Mouse (Mus musculus): ENCODE data around the gene Tcn2. TPM values are rescaled to one million over a fixed set of nuclear protein-coding genes. Genes with fewer than 3 reads are reported as not detected.
"Not testable (repeated sequence)": the region's sequence is repeated elsewhere in the genome, so short reads cannot be mapped to it uniquely, and the experiment has no call there.

Tcn2 gene
- polyA plus RNA-seq, 1 experiment, result 16.2 TPM

DNA sequence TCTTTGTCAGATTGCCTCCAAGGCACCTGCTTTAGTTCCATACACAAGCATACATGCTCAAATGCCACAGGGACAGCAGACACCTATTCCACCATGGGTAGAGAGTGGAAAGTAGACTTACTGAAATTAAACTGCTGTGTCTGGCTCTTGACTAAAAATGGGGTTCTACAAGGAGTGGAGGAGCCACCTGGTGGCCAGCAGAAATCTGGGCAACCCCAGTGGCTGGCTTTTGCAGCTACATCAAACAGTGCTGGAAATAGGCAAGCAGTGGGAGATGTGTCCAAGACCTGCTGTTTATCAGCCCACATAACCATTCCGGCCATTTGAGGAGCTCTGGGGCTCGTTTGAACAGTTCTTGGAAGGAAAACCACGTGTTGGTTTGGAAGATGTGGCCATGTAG, 37.9 kb upstream of the Tcn2 start:
- no peak for TF ChIP-seq POLR2A (IDR thresholded peaks at IDR 0.05; ENCODE audit: control insufficient read depth, low read depth, low read length)
- no peak for TF ChIP-seq CTCF (IDR thresholded peaks at IDR 0.05; ENCODE audit: control insufficient read depth, insufficient read depth, insufficient replicate concordance, low read depth, low read length)
- Histone ChIP-seq H3K36me3 (ENCODE audit: control insufficient read depth, insufficient read depth, low read length) (peaks cover 3% of the 10 kb centered on the region), H3K4me1 (ENCODE audit: control insufficient read depth, insufficient read depth, low read length) (no peaks in the 10 kb centered on the region), H3K27me3 (ENCODE audit: control insufficient read depth, insufficient read depth, low read length) (no peaks in the 10 kb centered on the region), H3K4me3 (ENCODE audit: control insufficient read depth, low read depth, low read length) (no peak overlapping the region), H3K27ac (ENCODE audit: control insufficient read depth, insufficient read depth, low read depth, low read length) (no peak overlapping the region)

- Histone ChIP-seq H3K27ac (ENCODE audit: control insufficient read depth, insufficient read depth, low read depth, low read length) (no peak overlapping the region), H3K27me3 (ENCODE audit: control insufficient read depth, insufficient read depth, low read length) (no peaks in the 10 kb centered on the region), H3K4me1 (ENCODE audit: control insufficient read depth, insufficient read depth, low read length) (peaks cover 3% of the 10 kb centered on the region; the same call in 1 of the 2 replicates), H3K4me3 (ENCODE audit: control insufficient read depth, low read depth, low read length) (peak overlapping the region; percentile 96), H3K36me3 (ENCODE audit: control insufficient read depth, insufficient read depth, low read length) (peaks cover 3% of the 10 kb centered on the region; the same call in 1 of the 2 replicates)
- TF ChIP-seq CTCF (IDR thresholded peaks at IDR 0.05; ENCODE audit: control insufficient read depth, insufficient read depth, insufficient replicate concordance, low read depth, low read length) (no peak), POLR2A (IDR thresholded peaks at IDR 0.05; ENCODE audit: control insufficient read depth, low read depth, low read length) (no peak)
Observed at GRCm38 (mm10) chr11:3964416-3965172, 32.6 kb upstream of the Tcn2 start.

GRCm38 (mm10) chr11:3963610-3964415, 31.9 kb upstream of the Tcn2 start, which contains the start of gene Pes1:
TSS of gene Pes1 (plus strand) at chr11:3963975.
- Histone ChIP-seq H3K36me3 (ENCODE audit: control insufficient read depth, insufficient read depth, low read length) (peaks cover 3% of the 10 kb centered on the region; the same call in 1 of the 2 replicates), H3K4me1 (ENCODE audit: control insufficient read depth, insufficient read depth, low read length) (peaks cover 3% of the 10 kb centered on the region; the same call in 1 of the 2 replicates), H3K27ac (ENCODE audit: control insufficient read depth, insufficient read depth, low read depth, low read length) (peak within 1 kb of the TSS; percentile 89), H3K27me3 (ENCODE audit: control insufficient read depth, insufficient read depth, low read length) (no peaks in the 10 kb centered on the region), H3K4me3 (ENCODE audit: control insufficient read depth, low read depth, low read length) (peak within 1 kb of the TSS; percentile 96)
- peak; percentile 66 for TF ChIP-seq POLR2A (IDR thresholded peaks at IDR 0.05; ENCODE audit: control insufficient read depth, low read depth, low read length)
- TF ChIP-seq CTCF (IDR thresholded peaks at IDR 0.05; ENCODE audit: control insufficient read depth, insufficient read depth, insufficient replicate concordance, low read depth, low read length), result no peak

DNA sequence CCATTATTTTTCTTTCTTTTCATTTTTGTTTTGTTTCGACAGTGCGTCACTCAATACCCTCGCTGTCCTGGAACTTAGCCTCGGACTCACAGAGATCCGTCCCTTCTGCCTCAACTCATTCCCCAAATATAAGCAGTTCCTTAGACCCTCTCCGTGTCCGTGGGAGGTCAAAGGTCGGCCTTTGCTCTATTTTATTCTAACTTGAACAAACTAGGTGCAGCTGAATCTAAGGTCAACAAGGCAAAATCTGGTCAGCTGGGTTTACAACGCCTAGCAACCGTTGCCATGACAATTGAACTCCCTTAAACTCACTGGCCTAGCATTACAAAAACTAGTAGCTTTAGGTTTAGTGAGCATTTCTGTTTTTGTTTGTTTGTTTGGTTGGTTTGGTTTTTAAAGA, 31.2 kb upstream of the Tcn2 start:
- peaks cover under 1% of the 10 kb centered on the region; the same call in 1 of the 2 replicates for H3K36me3 ChIP-seq (ENCODE audit: control insufficient read depth, insufficient read depth, low read length)
- no peaks in the 10 kb centered on the region for H3K27me3 ChIP-seq (ENCODE audit: control insufficient read depth, insufficient read depth, low read length)
- no peak for TF ChIP-seq POLR2A (IDR thresholded peaks at IDR 0.05; ENCODE audit: control insufficient read depth, low read depth, low read length)
- no peak for TF ChIP-seq CTCF (IDR thresholded peaks at IDR 0.05; ENCODE audit: control insufficient read depth, insufficient read depth, insufficient replicate concordance, low read depth, low read length)
- H3K4me3 ChIP-seq (ENCODE audit: control insufficient read depth, low read depth, low read length), result peak overlapping the region; percentile 96
- peaks cover 3% of the 10 kb centered on the region; the same call in 1 of the 2 replicates for H3K4me1 ChIP-seq (ENCODE audit: control insufficient read depth, insufficient read depth, low read length)
- H3K27ac ChIP-seq (ENCODE audit: control insufficient read depth, insufficient read depth, low read depth, low read length), result peak overlapping the region; percentile 89

GRCm38 (mm10) chr11:3961761-3962160, 29.8 kb upstream of the Tcn2 start:
- no peaks in the 10 kb centered on the region for H3K27me3 ChIP-seq (ENCODE audit: control insufficient read depth, insufficient read depth, low read length)
- H3K4me1 ChIP-seq (ENCODE audit: control insufficient read depth, insufficient read depth, low read length), result peaks cover 3% of the 10 kb centered on the region; the same call in 1 of the 2 replicates
- H3K27ac ChIP-seq (ENCODE audit: control insufficient read depth, insufficient read depth, low read depth, low read length), result no peak overlapping the region
- no peaks in the 10 kb centered on the region for H3K36me3 ChIP-seq (ENCODE audit: control insufficient read depth, insufficient read depth, low read length)
- H3K4me3 ChIP-seq (ENCODE audit: control insufficient read depth, low read depth, low read length), result no peak overlapping the region
- no peak for TF ChIP-seq CTCF (IDR thresholded peaks at IDR 0.05; ENCODE audit: control insufficient read depth, insufficient read depth, insufficient replicate concordance, low read depth, low read length)
- TF ChIP-seq POLR2A (IDR thresholded peaks at IDR 0.05; ENCODE audit: control insufficient read depth, low read depth, low read length), result no peak

- no peak for TF ChIP-seq CTCF (IDR thresholded peaks at IDR 0.05; ENCODE audit: control insufficient read depth, insufficient read depth, insufficient replicate concordance, low read depth, low read length)
- TF ChIP-seq POLR2A (IDR thresholded peaks at IDR 0.05; ENCODE audit: control insufficient read depth, low read depth, low read length), result no peak
- no peaks in the 10 kb centered on the region for H3K27me3 ChIP-seq (ENCODE audit: control insufficient read depth, insufficient read depth, low read length)
- H3K4me3 ChIP-seq (ENCODE audit: control insufficient read depth, low read depth, low read length), result no peak overlapping the region
- peaks cover 3% of the 10 kb centered on the region; the same call in 1 of the 2 replicates for H3K4me1 ChIP-seq (ENCODE audit: control insufficient read depth, insufficient read depth, low read length)
- H3K36me3 ChIP-seq (ENCODE audit: control insufficient read depth, insufficient read depth, low read length), result no peaks in the 10 kb centered on the region
- H3K27ac ChIP-seq (ENCODE audit: control insufficient read depth, insufficient read depth, low read depth, low read length), result no peak overlapping the region
Observed at GRCm38 (mm10) chr11:3960901-3961300, 28.9 kb upstream of the Tcn2 start.

GRCm38 (mm10) chr11:3955371-3955770, 23.4 kb upstream of the Tcn2 start:
- H3K27ac ChIP-seq (ENCODE audit: control insufficient read depth, insufficient read depth, low read depth, low read length); H3K4me3 ChIP-seq (ENCODE audit: control insufficient read depth, low read depth, low read length): not testable (repeated sequence)

DNA sequence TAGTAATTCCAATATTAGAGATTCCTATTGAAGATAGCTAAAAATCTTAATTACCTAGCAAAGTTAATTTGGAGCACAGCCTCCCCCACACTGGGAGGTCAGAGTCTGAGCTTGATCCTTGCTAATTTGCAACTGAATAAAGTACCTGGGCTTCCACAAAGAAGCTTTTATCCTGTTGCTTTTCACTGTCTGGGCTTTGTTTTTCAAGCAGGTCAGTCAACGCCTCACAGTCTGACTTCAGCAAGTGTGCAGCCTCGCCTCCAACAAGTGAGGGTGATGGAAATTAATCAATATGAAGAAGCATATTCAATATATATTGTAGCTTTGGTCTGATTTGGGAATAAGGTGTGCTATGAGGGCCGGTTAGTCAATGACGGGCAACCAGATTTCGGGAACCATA, 22.9 kb upstream of the Tcn2 start:
- not testable (repeated sequence) for H3K36me3 ChIP-seq (ENCODE audit: control insufficient read depth, insufficient read depth, low read length); H3K4me3 ChIP-seq (ENCODE audit: control insufficient read depth, low read depth, low read length); H3K27me3 ChIP-seq (ENCODE audit: control insufficient read depth, insufficient read depth, low read length); H3K27ac ChIP-seq (ENCODE audit: control insufficient read depth, insufficient read depth, low read depth, low read length); H3K4me1 ChIP-seq (ENCODE audit: control insufficient read depth, insufficient read depth, low read length)

More at GRCm38 (mm10) chr11:3955371-3955770, 23.4 kb upstream of the Tcn2 start:
- H3K4me1 ChIP-seq (ENCODE audit: control insufficient read depth, insufficient read depth, low read length); H3K27me3 ChIP-seq (ENCODE audit: control insufficient read depth, insufficient read depth, low read length); H3K36me3 ChIP-seq (ENCODE audit: control insufficient read depth, insufficient read depth, low read length): not testable (repeated sequence)

Data from testis, adult 2 months (tissue).